Mouse (Mus musculus) lung, embryonic 14.5 days (tissue): ENCODE measurements at regions not wholly inside any gene's neighbourhood (a gene's known extent, or its start where the extent isn't known, plus 50 kb on each side); places are given as distances from the start of the nearest gene placed in this dataset.
A peak's percentile ranks its signal among the peaks of the same experiment; 100 is the strongest.

Experiments
- ATAC-seq: fragments of 200-750 bp; cut with Nextera tagmentation; 2 replicates; pipeline ENCODE4 v1.8.0; 2017; ENCODE audit warnings: mild to moderate bottlenecking, moderate TSS enrichment, moderate library complexity; ENCODE audit not compliant: insufficient read depth
- DNase-seq: peaks from one replicate; pipeline ENCODE4 v3.0.0-alpha.2; 2015
- H3K27ac ChIP-seq: fragments of 300-500 bp; sonication (generic); 2 replicates; pipeline ENCODE4 v1.5.1; 2014; ENCODE audit warnings: low read depth, mild to moderate bottlenecking, moderate library complexity
- H3K27me3 ChIP-seq: fragments of 300-500 bp; sonication (generic); 2 replicates; pipeline ENCODE4 v1.6.1; 2014; ENCODE audit warnings: low read length, control low read depth; ENCODE audit not compliant: insufficient read depth
- H3K36me3 ChIP-seq: fragments of 300-500 bp; sonication (generic); 2 replicates; pipeline ENCODE4 v1.6.1; 2014; ENCODE audit warnings: control low read depth; ENCODE audit not compliant: insufficient read depth
- H3K4me1 ChIP-seq: fragments of 300-500 bp; sonication (generic); 2 replicates; pipeline ENCODE4 v1.6.1; 2014; ENCODE audit warnings: antibody characterized with exemption, control low read depth; ENCODE audit not compliant: insufficient read depth
- H3K4me2 ChIP-seq: fragments of 300-500 bp; sonication (generic); 2 replicates; pipeline ENCODE4 v1.6.1; 2014; ENCODE audit warnings: mild to moderate bottlenecking
- H3K4me3 ChIP-seq: fragments of 300-500 bp; sonication (generic); 2 replicates; pipeline ENCODE4 v1.5.1; 2014; ENCODE audit warnings: low read depth, low read length
- H3K9ac ChIP-seq: fragments of 300-500 bp; sonication (generic); 2 replicates; pipeline ENCODE4 v1.6.1; 2014
- H3K9me3 ChIP-seq: fragments of 300-500 bp; sonication (generic); 2 replicates; pipeline ENCODE4 v1.6.1; 2016; ENCODE audit warnings: low read depth, low read length, control low read depth
- CTCF ChIP-seq: IDR thresholded peaks from 2 replicates; pipeline ENCODE4 v1.5.1; 2016; ENCODE audit warnings: antibody characterized with exemption, low read depth
- WGBS: fragments of 180-500 bp; shearing (Covaris S2); extraction: QIAGEN DNeasy Blood & Tissue Kit; methylation state at CpG from one replicate; pipeline ENCODE4 v1.1.7; 2014; 5-methylcytosine and 5-hydroxymethylcytosine counted together

DNA sequence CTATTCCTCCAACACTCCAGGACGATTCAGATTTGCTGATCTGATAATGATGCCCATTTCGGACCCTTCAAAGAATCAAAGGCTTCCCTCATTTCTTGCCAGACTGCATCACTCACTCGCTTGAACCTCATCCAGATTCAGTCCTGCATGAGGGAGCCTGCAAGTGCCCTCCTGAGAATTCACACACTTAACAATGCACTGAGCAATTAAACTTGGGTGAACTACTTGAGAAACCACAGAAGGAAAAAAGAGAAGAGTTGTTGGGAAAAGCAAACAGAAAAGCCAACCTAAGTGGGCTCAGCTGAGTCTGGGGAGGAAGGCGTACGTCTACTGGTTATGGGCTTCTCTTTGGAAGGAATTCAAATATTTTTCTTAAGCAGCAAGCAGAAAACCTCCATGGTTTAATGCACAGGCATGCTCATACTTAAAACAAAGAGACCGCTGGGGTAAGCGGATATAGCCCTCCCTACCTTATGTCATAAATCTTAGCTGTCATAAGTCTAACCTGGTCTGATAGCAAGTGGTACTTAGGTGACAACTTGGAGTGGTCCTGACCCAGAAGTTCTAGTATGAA is 343.6 kb upstream of the Jmjd1c start:
- peak; percentile 89 for ATAC-seq
- peak; percentile 67 for DNase-seq

DNA sequence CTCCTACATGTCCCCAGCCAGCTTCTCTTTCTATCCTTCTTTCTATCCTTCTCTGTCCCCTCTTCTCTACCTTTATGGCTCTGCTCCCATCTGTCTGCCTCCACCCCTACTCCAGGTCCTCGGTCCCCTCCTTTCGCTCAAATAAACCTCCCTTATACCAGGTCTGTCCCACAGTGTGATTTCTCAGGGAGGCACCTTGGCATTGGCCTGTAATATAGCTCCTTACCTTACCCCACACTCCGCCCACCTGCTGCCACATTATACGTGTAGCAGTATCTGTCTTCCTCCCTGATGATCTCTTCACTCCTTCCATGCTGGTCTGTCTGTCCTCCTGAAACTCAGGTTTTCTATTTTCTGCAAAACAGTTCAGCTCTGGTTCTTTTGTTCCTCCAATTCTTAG is 339.1 kb upstream of the Jmjd1c start:
- no peaks in the 10 kb centered on the region for H3K36me3 ChIP-seq
- H3K27ac ChIP-seq = no peak overlapping the region
- TF ChIP-seq CTCF = no peak
- no peak overlapping the region for H3K9ac ChIP-seq
- 76% methylated on average over 4 of the region's 4 CpGs for WGBS
- H3K4me2 ChIP-seq = no peak overlapping the region
- ATAC-seq (no peak), DNase-seq (no peak)
- no peaks in the 10 kb centered on the region for H3K27me3 ChIP-seq
- H3K4me3 ChIP-seq = no peak overlapping the region
- H3K4me1 ChIP-seq = no peaks in the 10 kb centered on the region
- H3K9me3 ChIP-seq = no peaks in the 10 kb centered on the region

More for the DNA sequence above, 343.6 kb upstream of the Jmjd1c start:
- no peak overlapping the region for H3K9ac ChIP-seq
- H3K9me3 ChIP-seq = no peaks in the 10 kb centered on the region
- H3K4me2 ChIP-seq = no peak overlapping the region
- H3K4me3 ChIP-seq = no peak overlapping the region
- H3K27me3 ChIP-seq = no peaks in the 10 kb centered on the region
- TF ChIP-seq CTCF = no peak
- H3K4me1 ChIP-seq = no peaks in the 10 kb centered on the region
- H3K27ac ChIP-seq = no peak overlapping the region
- WGBS = 57% methylated on average over 7 of the region's 7 CpGs
- no peaks in the 10 kb centered on the region for H3K36me3 ChIP-seq

DNA sequence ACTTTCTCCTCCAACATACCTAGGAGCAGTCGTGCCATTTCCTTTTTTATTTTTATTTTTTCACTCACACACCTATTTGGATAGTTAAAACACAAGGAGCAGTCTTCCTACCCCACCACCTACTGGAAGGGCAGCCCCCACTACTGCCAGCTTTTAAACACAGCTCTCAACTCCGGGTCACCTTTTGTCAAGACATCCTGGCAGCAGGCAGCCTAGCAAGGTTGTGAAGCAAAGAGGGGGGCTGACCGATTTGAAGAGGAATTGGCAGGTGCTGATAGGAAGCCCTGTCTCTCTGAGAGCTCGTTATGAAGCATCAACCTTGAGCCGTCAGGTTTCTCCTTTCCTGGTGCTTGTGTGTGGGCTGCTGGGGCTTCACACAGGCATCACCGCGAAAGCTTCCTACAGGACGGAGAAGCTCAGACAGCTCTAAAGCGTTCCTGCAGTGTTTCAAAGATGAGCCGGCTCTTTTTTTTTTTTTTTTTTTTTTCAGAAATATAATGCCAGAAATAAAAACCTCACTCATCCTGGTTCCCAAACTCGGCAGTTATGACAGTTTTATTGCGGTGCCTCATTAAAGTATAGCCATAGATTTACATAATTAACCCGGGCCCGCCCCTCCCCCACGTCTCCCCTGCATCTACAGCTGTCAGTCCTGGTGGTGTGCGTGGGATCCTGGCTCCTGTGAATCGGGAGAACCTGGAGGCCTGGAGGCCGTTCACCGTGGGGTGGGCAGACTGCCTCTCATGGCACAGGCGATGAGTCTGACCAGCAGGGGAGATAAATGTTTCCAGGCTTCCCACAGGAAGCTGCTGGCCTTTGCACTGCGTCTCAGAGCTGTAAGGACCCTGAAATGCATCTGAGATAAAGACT is 325.5 kb upstream of the Jmjd1c start:
- H3K27me3 ChIP-seq = no peaks in the 10 kb centered on the region
- peak overlapping the region; percentile 6; the same call in 1 of the 2 replicates for H3K4me2 ChIP-seq
- H3K36me3 ChIP-seq = no peaks in the 10 kb centered on the region
- DNase-seq (no peak), ATAC-seq (no peak)
- H3K4me1 ChIP-seq = no peaks in the 10 kb centered on the region
- no peak for TF ChIP-seq CTCF
- WGBS = 31% methylated on average over 21 of the region's 21 CpGs
- H3K4me3 ChIP-seq = no peak overlapping the region
- H3K9me3 ChIP-seq = peaks cover 5% of the 10 kb centered on the region; the same call in 1 of the 2 replicates
- no peak overlapping the region for H3K9ac ChIP-seq
- no peak overlapping the region for H3K27ac ChIP-seq

DNA sequence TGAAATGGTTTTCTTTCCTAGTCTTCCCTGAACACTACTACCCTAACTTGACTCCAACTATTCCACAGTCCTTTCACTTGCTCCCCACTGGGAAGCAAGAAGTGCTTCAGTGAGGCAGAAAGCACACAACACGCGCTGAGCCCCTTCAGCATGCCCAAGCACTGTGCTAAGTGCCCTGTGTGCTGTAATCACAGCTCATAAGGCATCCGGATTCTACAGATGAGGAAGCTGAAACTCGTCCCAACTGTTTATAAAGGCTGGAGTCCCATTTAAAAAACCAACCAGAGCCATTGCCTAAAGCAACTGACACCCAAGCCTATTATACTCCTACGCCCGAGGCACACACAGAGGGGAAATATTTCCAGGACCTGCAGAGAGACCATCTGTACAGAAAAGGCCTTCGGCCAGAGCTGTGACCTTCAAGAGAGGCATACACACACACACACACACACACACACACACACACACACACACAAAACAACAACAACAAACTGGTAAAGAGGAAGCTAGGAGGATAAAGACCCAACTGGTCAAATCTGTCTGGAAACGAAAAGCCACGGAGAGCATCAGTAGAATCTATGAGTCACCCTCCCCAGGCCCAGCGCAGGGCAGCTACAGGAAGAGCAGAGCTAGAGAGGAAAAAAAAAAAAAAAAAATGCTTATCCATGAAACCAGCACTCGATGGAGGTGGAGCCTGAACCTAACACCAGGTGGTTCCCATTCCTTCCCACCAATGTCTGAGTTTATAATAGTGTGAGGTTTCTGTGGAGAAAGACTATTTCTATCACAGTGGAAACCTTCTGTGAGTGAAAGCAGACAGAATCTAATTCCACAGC is 315.4 kb upstream of the Jmjd1c start:
- Histone ChIP-seq H3K27ac (no peak overlapping the region), H3K4me3 (no peak overlapping the region), H3K4me1 (no peaks in the 10 kb centered on the region), H3K9ac (no peak overlapping the region), H3K9me3 (no peaks in the 10 kb centered on the region), H3K36me3 (no peaks in the 10 kb centered on the region), H3K4me2 (no peak overlapping the region), H3K27me3 (no peaks in the 10 kb centered on the region)
- 54% methylated on average over 11 of the region's 11 CpGs for WGBS
- ATAC-seq (peak; percentile 83), DNase-seq (peak; percentile 53)
- TF ChIP-seq CTCF = no peak

DNA sequence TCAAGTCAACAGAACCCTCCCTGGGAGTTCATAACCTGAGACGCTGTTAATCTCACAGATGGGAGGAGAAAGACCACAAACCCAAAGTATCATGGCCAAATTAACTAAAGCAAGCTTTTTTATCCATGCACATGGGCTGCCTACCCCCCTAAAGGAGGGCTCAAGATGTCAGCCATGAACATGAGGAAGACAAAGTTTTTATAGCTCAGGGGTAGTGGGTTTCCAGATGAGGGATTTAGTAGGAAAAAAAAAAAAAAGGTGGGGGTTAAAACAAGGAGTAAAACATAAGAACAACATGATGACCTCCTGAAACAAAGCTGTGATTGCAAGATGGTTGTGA is 314.8 kb upstream of the Jmjd1c start:
- no peak; the same call in 1 of the 2 replicates for ATAC-seq

DNA sequence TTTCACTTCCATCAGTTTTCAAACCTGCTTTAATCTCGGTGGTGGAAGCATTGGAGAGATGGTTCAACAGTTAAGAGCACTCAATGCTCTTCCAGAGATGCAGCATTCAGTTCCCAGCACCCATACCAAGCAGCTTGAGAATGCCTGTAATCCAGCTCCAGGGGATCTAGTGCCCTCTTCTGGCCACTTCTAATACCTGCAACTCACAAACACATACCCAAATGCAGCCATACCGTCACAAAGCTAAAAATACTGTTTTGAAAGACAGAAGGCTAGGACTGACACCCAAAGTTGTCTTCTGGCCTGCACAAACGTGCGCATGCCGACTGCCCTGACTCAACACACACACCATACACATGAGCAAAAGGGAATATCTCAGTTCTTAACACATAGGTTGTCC is 313.9 kb upstream of the Jmjd1c start:
- no peak for DNase-seq
- Histone ChIP-seq H3K4me2 (no peak overlapping the region), H3K9ac (no peak overlapping the region), H3K36me3 (no peaks in the 10 kb centered on the region), H3K27me3 (no peaks in the 10 kb centered on the region), H3K4me1 (no peaks in the 10 kb centered on the region), H3K9me3 (no peaks in the 10 kb centered on the region), H3K27ac (no peak overlapping the region), H3K4me3 (no peak overlapping the region)
- no peak for TF ChIP-seq CTCF
- 89% methylated on average over 5 of the region's 5 CpGs for WGBS
- no peak for ATAC-seq

More for the DNA sequence above, 314.8 kb upstream of the Jmjd1c start:
- no peaks in the 10 kb centered on the region for H3K36me3 ChIP-seq
- 29% methylated on average over 1 of the region's 1 CpGs for WGBS
- no peak for DNase-seq
- H3K9ac ChIP-seq = no peak overlapping the region
- H3K27ac ChIP-seq = no peak overlapping the region
- H3K4me2 ChIP-seq = no peak overlapping the region
- no peaks in the 10 kb centered on the region for H3K9me3 ChIP-seq
- no peaks in the 10 kb centered on the region for H3K4me1 ChIP-seq
- H3K4me3 ChIP-seq = no peak overlapping the region
- H3K27me3 ChIP-seq = no peaks in the 10 kb centered on the region
- no peak for TF ChIP-seq CTCF

- no peak overlapping the region for H3K4me2 ChIP-seq
- 68% methylated on average over 7 of the region's 7 CpGs for WGBS
- H3K4me1 ChIP-seq = no peaks in the 10 kb centered on the region
- H3K4me3 ChIP-seq = no peak overlapping the region
- no peak for TF ChIP-seq CTCF
- ATAC-seq (no peak), DNase-seq (no peak)
- H3K27ac ChIP-seq = no peak overlapping the region
- no peaks in the 10 kb centered on the region for H3K27me3 ChIP-seq
- no peaks in the 10 kb centered on the region for H3K36me3 ChIP-seq
- no peak overlapping the region for H3K9ac ChIP-seq
- no peaks in the 10 kb centered on the region for H3K9me3 ChIP-seq
Measured at GRCm38 (mm10) chr10:66787812-66788211, 308.1 kb upstream of the Jmjd1c start.
